Mouse (Mus musculus) limb, embryonic 11.5 days (tissue): ENCODE measurements around the gene Slc7a14. TPM values are rescaled to one million over a fixed set of nuclear protein-coding genes. Genes with fewer than 3 reads are reported as not detected.

Experiments used
- ATAC-seq: fragments of 200-750 bp; cut with Nextera tagmentation; 2 replicates; pipeline ENCODE4 v1.8.0; 2017; ENCODE audit warnings: low read depth; ENCODE audit not compliant: insufficient number of reproducible peaks, low FRiP score, low TSS enrichment
- DNase-seq: peaks from one replicate; pipeline ENCODE4 v3.0.0-alpha.2; 2015; ENCODE audit warnings: low spot score
- H3K27ac ChIP-seq: fragments of 300-500 bp; sonication (generic); replicated peaks from 2 replicates; pipeline ENCODE4 v1.5.1; 2014; ENCODE audit warnings: low read depth, mild to moderate bottlenecking, low read length
- H3K27me3 ChIP-seq: fragments of 300-500 bp; sonication (generic); 2 replicates; pipeline ENCODE4 v1.6.1; 2014; ENCODE audit warnings: mild to moderate bottlenecking, low read length, mixed read lengths; ENCODE audit not compliant: control insufficient read depth, insufficient read depth
- H3K36me3 ChIP-seq: fragments of 300-500 bp; sonication (generic); 2 replicates; pipeline ENCODE4 v1.6.1; 2014; ENCODE audit warnings: mild to moderate bottlenecking, low read length, moderate library complexity, mixed read lengths; ENCODE audit not compliant: control insufficient read depth, insufficient read depth
- H3K4me1 ChIP-seq: fragments of 300-500 bp; sonication (generic); 2 replicates; pipeline ENCODE4 v1.6.1; 2014; ENCODE audit warnings: low read length, mixed read lengths; ENCODE audit not compliant: control insufficient read depth, insufficient read depth
- H3K4me2 ChIP-seq: fragments of 300-500 bp; sonication (generic); 2 replicates; pipeline ENCODE4 v1.6.1; 2014; ENCODE audit warnings: low read depth, mild to moderate bottlenecking, moderate library complexity; ENCODE audit not compliant: severe bottlenecking
- H3K4me3 ChIP-seq: fragments of 300-500 bp; sonication (generic); 2 replicates; pipeline ENCODE4 v1.5.1; 2014; ENCODE audit warnings: low read depth, low read length
- H3K9ac ChIP-seq: fragments of 300-500 bp; sonication (generic); 2 replicates; pipeline ENCODE4 v1.6.1; 2014; ENCODE audit warnings: mild to moderate bottlenecking, low read length
- H3K9me3 ChIP-seq: fragments of 300-500 bp; sonication (generic); 2 replicates; pipeline ENCODE4 v1.6.1; 2016; ENCODE audit warnings: low read length; ENCODE audit not compliant: control insufficient read depth
- WGBS: fragments of 180-500 bp; shearing (Covaris S2); extraction: QIAGEN DNeasy Blood & Tissue Kit; methylation state at CpG from one replicate; pipeline ENCODE4 v1.1.7; 2014; 5-methylcytosine and 5-hydroxymethylcytosine counted together
- polyA plus RNA-seq: library from polyadenylated mRNA; unstranded; fragments of >200 nt; fragmentation: Nextera tagmentation; extraction: Ambion mirVana; gene quantifications from 2 replicates; pipeline ENCODE4 v1.2.1, GENCODE M21; 2014

The Slc7a14 gene
- polyA plus RNA-seq: 0.07 and 0.09 TPM in 2 replicates

- ATAC-seq: no peak
- Histone ChIP-seq H3K4me3 (no peak within 1 kb of the TSS; the same call in none of the 2 replicates), H3K4me2 (peak within 1 kb of the TSS; percentile 15; the same call in 1 of the 2 replicates), H3K9ac (no peak within 1 kb of the TSS), H3K36me3 (no peaks in the 10 kb centered on the region), H3K27me3 (peaks cover 26% of the 10 kb centered on the region), H3K27ac (no peak within 1 kb of the TSS), H3K4me1 (no peaks in the 10 kb centered on the region), H3K9me3 (no peaks in the 10 kb centered on the region)
- under 1% methylated on average over 30 of the region's 38 CpGs for WGBS
- no peak for DNase-seq
Measured at GRCm38 (mm10) chr3:31309934-31310787, at the start of gene Slc7a14. Gene Slc7a14, minus strand, starts transcription at chr3:31310378.

GRCm38 (mm10) chr3:31346540-31346939 is 36.4 kb upstream of the Slc7a14 start:
- WGBS: 71% methylated on average over 4 of the region's 4 CpGs

GRCm38 (mm10) chr3:31345766-31346165 is 35.6 kb upstream of the Slc7a14 start:
- no peak for ATAC-seq
- Histone ChIP-seq H3K4me1 (0 out of 2 replicates have a peak, but pooled peaks cover 3% of the 10 kb centered on the region), H3K4me3 (no peak overlapping the region), H3K9ac (no peak overlapping the region), H3K4me2 (no peak overlapping the region), H3K36me3 (no peaks in the 10 kb centered on the region), H3K27ac (no peak overlapping the region), H3K27me3 (no peaks in the 10 kb centered on the region), H3K9me3 (no peaks in the 10 kb centered on the region)
- WGBS: 63% methylated on average over 4 of the region's 4 CpGs
- no peak for DNase-seq

More at GRCm38 (mm10) chr3:31346540-31346939, 36.4 kb upstream of the Slc7a14 start:
- Histone ChIP-seq H3K27ac (no peak overlapping the region), H3K4me1 (0 out of 2 replicates have a peak, but pooled peaks cover 3% of the 10 kb centered on the region), H3K9me3 (no peaks in the 10 kb centered on the region), H3K9ac (no peak overlapping the region), H3K4me3 (no peak overlapping the region), H3K4me2 (no peak overlapping the region), H3K36me3 (no peaks in the 10 kb centered on the region), H3K27me3 (no peaks in the 10 kb centered on the region)
- DNase-seq: no peak
- no peak for ATAC-seq

GRCm38 (mm10) chr3:31339236-31339635 is 29.1 kb upstream of the Slc7a14 start:
- WGBS: 64% methylated on average over 3 of the region's 3 CpGs

GRCm38 (mm10) chr3:31328237-31328836 is 18.2 kb upstream of the Slc7a14 start:
- Histone ChIP-seq H3K9me3 (no peaks in the 10 kb centered on the region), H3K9ac (no peak overlapping the region), H3K4me3 (no peak overlapping the region), H3K36me3 (no peaks in the 10 kb centered on the region), H3K27ac (no peak overlapping the region), H3K27me3 (no peaks in the 10 kb centered on the region), H3K4me1 (no peaks in the 10 kb centered on the region), H3K4me2 (no peak overlapping the region)
- no peak for ATAC-seq
- WGBS: 53% methylated on average over 7 of the region's 7 CpGs
- no peak for DNase-seq

More at GRCm38 (mm10) chr3:31339236-31339635, 29.1 kb upstream of the Slc7a14 start:
- Histone ChIP-seq H3K9me3 (no peaks in the 10 kb centered on the region), H3K9ac (no peak overlapping the region), H3K27me3 (no peaks in the 10 kb centered on the region), H3K4me2 (no peak overlapping the region), H3K4me3 (no peak overlapping the region), H3K36me3 (no peaks in the 10 kb centered on the region), H3K27ac (no peak overlapping the region), H3K4me1 (0 out of 2 replicates have a peak, but pooled peaks cover 3% of the 10 kb centered on the region)
- no peak for ATAC-seq
- no peak for DNase-seq

- Histone ChIP-seq H3K27me3 (no peaks in the 10 kb centered on the region), H3K36me3 (no peaks in the 10 kb centered on the region), H3K4me2 (no peak overlapping the region), H3K4me3 (no peak overlapping the region), H3K27ac (no peak overlapping the region), H3K4me1 (no peaks in the 10 kb centered on the region), H3K9ac (no peak overlapping the region), H3K9me3 (no peaks in the 10 kb centered on the region)
- ATAC-seq: no peak
- no peak for DNase-seq
- WGBS: 92% methylated on average over 5 of the region's 5 CpGs
Measured at GRCm38 (mm10) chr3:31327791-31328190, 17.6 kb upstream of the Slc7a14 start.

GRCm38 (mm10) chr3:31324231-31324654 is 14.1 kb upstream of the Slc7a14 start:
- Histone ChIP-seq H3K9ac (no peak overlapping the region), H3K27ac (no peak overlapping the region), H3K36me3 (no peaks in the 10 kb centered on the region), H3K27me3 (no peaks in the 10 kb centered on the region), H3K4me2 (no peak overlapping the region), H3K4me1 (no peaks in the 10 kb centered on the region), H3K9me3 (no peaks in the 10 kb centered on the region), H3K4me3 (no peak overlapping the region)
- no peak for ATAC-seq
- no peak for DNase-seq
- WGBS: 31% methylated on average over 3 of the region's 3 CpGs

- WGBS: 1% methylated on average over 36 of the region's 36 CpGs
- no peak overlapping the region for H3K9ac ChIP-seq
- H3K4me2 ChIP-seq: peak overlapping the region; percentile 15; the same call in 1 of the 2 replicates
- no peak for ATAC-seq
- peaks cover 26% of the 10 kb centered on the region for H3K27me3 ChIP-seq
- no peaks in the 10 kb centered on the region for H3K36me3 ChIP-seq
- no peak overlapping the region; the same call in 1 of the 2 replicates for H3K4me3 ChIP-seq
- no peak overlapping the region for H3K27ac ChIP-seq
- H3K9me3 ChIP-seq: no peaks in the 10 kb centered on the region
- no peaks in the 10 kb centered on the region for H3K4me1 ChIP-seq
- DNase-seq: no peak
Measured at GRCm38 (mm10) chr3:31309371-31309933, 726 bp downstream of the Slc7a14 start.
